Mouse (Mus musculus) kidney, embryonic 15.5 days (tissue): ENCODE measurements around the gene Fhit. TPM values are rescaled to one million over a fixed set of nuclear protein-coding genes. Genes with fewer than 3 reads are reported as not detected.

Source experiments
- ATAC-seq: fragments of 200-750 bp; cut with Nextera tagmentation; replicated peaks from 2 replicates; pipeline ENCODE4 v1.8.0; 2017; ENCODE audit warnings: moderate TSS enrichment; ENCODE audit not compliant: low FRiP score
- H3K27ac ChIP-seq: fragments of 300-500 bp; sonication (generic); 2 replicates; pipeline ENCODE4 v1.5.1; 2015; ENCODE audit warnings: mild to moderate bottlenecking, inconsistent platforms
- H3K27me3 ChIP-seq: fragments of 300-500 bp; sonication (generic); 2 replicates; pipeline ENCODE4 v1.6.1; 2015; ENCODE audit warnings: inconsistent platforms
- H3K36me3 ChIP-seq: fragments of 300-500 bp; sonication (generic); 2 replicates; pipeline ENCODE4 v1.6.1; 2015; ENCODE audit warnings: inconsistent platforms
- H3K4me1 ChIP-seq: fragments of 300-500 bp; sonication (generic); 2 replicates; pipeline ENCODE4 v1.6.1; 2015; ENCODE audit warnings: inconsistent platforms
- H3K4me2 ChIP-seq: fragments of 300-500 bp; sonication (generic); 2 replicates; pipeline ENCODE4 v1.6.1; 2015; ENCODE audit warnings: moderate library complexity, mild to moderate bottlenecking, inconsistent platforms
- H3K4me3 ChIP-seq: fragments of 300-500 bp; sonication (generic); replicated peaks from 2 replicates; pipeline ENCODE4 v1.5.1; 2015; ENCODE audit warnings: mild to moderate bottlenecking, inconsistent platforms
- H3K9ac ChIP-seq: fragments of 300-500 bp; sonication (generic); 2 replicates; pipeline ENCODE4 v1.6.1; 2015; ENCODE audit warnings: mild to moderate bottlenecking, inconsistent platforms
- H3K9me3 ChIP-seq: fragments of 300-500 bp; sonication (generic); replicated peaks from 2 replicates; pipeline ENCODE4 v1.6.1; 2016; ENCODE audit warnings: inconsistent platforms
- WGBS: fragments of 180-500 bp; shearing (Covaris S2); methylation state at CpG from one replicate; pipeline ENCODE4 v1.1.7; 2015; ENCODE audit warnings: mixed read lengths; 5-methylcytosine and 5-hydroxymethylcytosine counted together
- polyA plus RNA-seq: library from polyadenylated mRNA; unstranded; fragments of >200 nt; fragmentation: Nextera tagmentation; extraction: Ambion mirVana; gene quantifications from 2 replicates; pipeline ENCODE4 v1.2.1, GENCODE M21; 2015

The Fhit gene
- polyA plus RNA-seq, 1 experiment from 2014 or later: 5.1 TPM

- no peaks in the 10 kb centered on the region for H3K4me1 ChIP-seq
- 20% methylated on average over 3 of the region's 3 CpGs for WGBS
- no peak overlapping the region for H3K4me3 ChIP-seq
- H3K36me3 ChIP-seq: no peaks in the 10 kb centered on the region
- ATAC-seq: no peak
- H3K9ac ChIP-seq: no peak overlapping the region
- no peaks in the 10 kb centered on the region for H3K27me3 ChIP-seq
- no peaks in the 10 kb centered on the region for H3K9me3 ChIP-seq
- H3K27ac ChIP-seq: no peak overlapping the region
- no peak overlapping the region for H3K4me2 ChIP-seq
These were observed 1540.8 kb downstream of the Fhit start for GRCm38 (mm10) chr14:9620902-9621540.

GRCm38 (mm10) chr14:9619840-9620239 is 1542.0 kb downstream of the Fhit start:
- Histone ChIP-seq H3K4me1 (no peaks in the 10 kb centered on the region), H3K4me2 (no peak overlapping the region), H3K27ac (no peak overlapping the region), H3K9me3 (no peaks in the 10 kb centered on the region), H3K9ac (no peak overlapping the region), H3K27me3 (no peaks in the 10 kb centered on the region), H3K4me3 (no peak overlapping the region), H3K36me3 (no peaks in the 10 kb centered on the region)
- ATAC-seq: no peak
- 51% methylated on average over 1 of the region's 1 CpGs for WGBS

- no peak overlapping the region for H3K4me2 ChIP-seq
- no peak overlapping the region for H3K4me3 ChIP-seq
- no peaks in the 10 kb centered on the region for H3K36me3 ChIP-seq
- no peaks in the 10 kb centered on the region for H3K4me1 ChIP-seq
- H3K27me3 ChIP-seq: no peaks in the 10 kb centered on the region
- ATAC-seq: no peak
- 92% methylated on average over 3 of the region's 3 CpGs for WGBS
- H3K27ac ChIP-seq: no peak overlapping the region
- H3K9me3 ChIP-seq: no peaks in the 10 kb centered on the region
- H3K9ac ChIP-seq: no peak overlapping the region
These were observed 1548.7 kb downstream of the Fhit start for GRCm38 (mm10) chr14:9613126-9613525.

GRCm38 (mm10) chr14:9609120-9609519 is 1552.7 kb downstream of the Fhit start:
- Histone ChIP-seq H3K4me1 (no peaks in the 10 kb centered on the region), H3K36me3 (no peaks in the 10 kb centered on the region), H3K4me3 (no peak overlapping the region), H3K9ac (no peak overlapping the region), H3K9me3 (no peaks in the 10 kb centered on the region), H3K4me2 (no peak overlapping the region), H3K27me3 (no peaks in the 10 kb centered on the region), H3K27ac (no peak overlapping the region)
- ATAC-seq: no peak
- WGBS: 81% methylated on average over 7 of the region's 7 CpGs

- H3K9me3 ChIP-seq: no peaks in the 10 kb centered on the region
- H3K27ac ChIP-seq: no peak overlapping the region
- WGBS: 72% methylated on average over 12 of the region's 12 CpGs
- H3K9ac ChIP-seq: no peak overlapping the region
- H3K36me3 ChIP-seq: no peaks in the 10 kb centered on the region
- H3K27me3 ChIP-seq: no peaks in the 10 kb centered on the region
- no peaks in the 10 kb centered on the region for H3K4me1 ChIP-seq
- H3K4me3 ChIP-seq: no peak overlapping the region
- no peak for ATAC-seq
- no peak overlapping the region for H3K4me2 ChIP-seq
These were observed 1555.1 kb downstream of the Fhit start for GRCm38 (mm10) chr14:9606584-9607377.

GRCm38 (mm10) chr14:9600271-9600670 is 1561.6 kb downstream of the Fhit start:
- H3K4me2 ChIP-seq: no peak overlapping the region
- no peaks in the 10 kb centered on the region for H3K27me3 ChIP-seq
- ATAC-seq: no peak
- H3K9ac ChIP-seq: no peak overlapping the region
- H3K4me3 ChIP-seq: no peak overlapping the region
- no peaks in the 10 kb centered on the region for H3K36me3 ChIP-seq
- H3K27ac ChIP-seq: no peak overlapping the region
- no peaks in the 10 kb centered on the region for H3K4me1 ChIP-seq
- no peaks in the 10 kb centered on the region for H3K9me3 ChIP-seq

- H3K36me3 ChIP-seq: no peaks in the 10 kb centered on the region
- 47% methylated on average over 5 of the region's 5 CpGs for WGBS
- no peak overlapping the region for H3K4me2 ChIP-seq
- no peaks in the 10 kb centered on the region for H3K9me3 ChIP-seq
- ATAC-seq: no peak
- H3K27me3 ChIP-seq: no peaks in the 10 kb centered on the region
- H3K27ac ChIP-seq: no peak overlapping the region
- no peaks in the 10 kb centered on the region for H3K4me1 ChIP-seq
- H3K9ac ChIP-seq: no peak overlapping the region
- H3K4me3 ChIP-seq: no peak overlapping the region
These were observed 1564.3 kb downstream of the Fhit start for GRCm38 (mm10) chr14:9597460-9597977.

GRCm38 (mm10) chr14:9589121-9589520 is 1572.7 kb downstream of the Fhit start:
- no peak overlapping the region for H3K4me2 ChIP-seq
- no peak overlapping the region for H3K9ac ChIP-seq
- H3K27me3 ChIP-seq: no peaks in the 10 kb centered on the region
- no peak for ATAC-seq
- 84% methylated on average over 1 of the region's 1 CpGs for whole genome bisulfite sequencing
- H3K4me3 ChIP-seq: no peak overlapping the region
- no peak overlapping the region for H3K27ac ChIP-seq
- no peaks in the 10 kb centered on the region for H3K36me3 ChIP-seq
- 0 out of 2 replicates have a peak, but pooled peaks cover 2% of the 10 kb centered on the region for H3K4me1 ChIP-seq
- no peaks in the 10 kb centered on the region for H3K9me3 ChIP-seq

- no peak for ATAC-seq
- H3K4me1 ChIP-seq: 0 out of 2 replicates have a peak, but pooled peaks cover 2% of the 10 kb centered on the region
- no peak overlapping the region for H3K4me2 ChIP-seq
- WGBS: 93% methylated on average over 4 of the region's 4 CpGs
- no peak overlapping the region for H3K9ac ChIP-seq
- no peaks in the 10 kb centered on the region for H3K9me3 ChIP-seq
- H3K27me3 ChIP-seq: no peaks in the 10 kb centered on the region
- no peaks in the 10 kb centered on the region for H3K36me3 ChIP-seq
- H3K4me3 ChIP-seq: no peak overlapping the region
- H3K27ac ChIP-seq: no peak overlapping the region
These were observed 1573.9 kb downstream of the Fhit start for GRCm38 (mm10) chr14:9587900-9588299.

GRCm38 (mm10) chr14:9583227-9584155 is 1578.3 kb downstream of the Fhit start:
- H3K9ac ChIP-seq: no peak overlapping the region
- no peak overlapping the region for H3K4me3 ChIP-seq
- ATAC-seq: no peak
- H3K9me3 ChIP-seq: no peaks in the 10 kb centered on the region
- no peak overlapping the region for H3K27ac ChIP-seq
- no peaks in the 10 kb centered on the region for H3K36me3 ChIP-seq
- H3K27me3 ChIP-seq: no peaks in the 10 kb centered on the region
- 84% methylated on average over 8 of the region's 8 CpGs for WGBS
- H3K4me2 ChIP-seq: no peak overlapping the region
- 0 out of 2 replicates have a peak, but pooled peaks cover 2% of the 10 kb centered on the region for H3K4me1 ChIP-seq

- Histone ChIP-seq H3K27me3 (no peaks in the 10 kb centered on the region), H3K36me3 (no peaks in the 10 kb centered on the region), H3K4me3 (no peak overlapping the region), H3K4me1 (no peaks in the 10 kb centered on the region), H3K27ac (no peak overlapping the region), H3K9me3 (no peaks in the 10 kb centered on the region), H3K4me2 (no peak overlapping the region), H3K9ac (no peak overlapping the region)
- 70% methylated on average over 5 of the region's 5 CpGs for WGBS
- ATAC-seq: no peak
These were observed 1605.5 kb downstream of the Fhit start for GRCm38 (mm10) chr14:9556333-9556732.

GRCm38 (mm10) chr14:9555807-9556206 is 1606.0 kb downstream of the Fhit start:
- Histone ChIP-seq H3K27me3 (no peaks in the 10 kb centered on the region), H3K36me3 (no peaks in the 10 kb centered on the region), H3K9me3 (no peaks in the 10 kb centered on the region), H3K4me1 (no peaks in the 10 kb centered on the region), H3K4me3 (no peak overlapping the region), H3K9ac (no peak overlapping the region), H3K27ac (no peak overlapping the region), H3K4me2 (no peak overlapping the region)
- WGBS: 58% methylated on average over 6 of the region's 6 CpGs
- ATAC-seq: no peak
